Mouse (Mus musculus): ENCODE measurements at regions not wholly inside any gene's neighbourhood (a gene's known extent, or its start where the extent isn't known, plus 50 kb on each side); places are given as distances from the start of the nearest gene placed in this dataset.

- Histone ChIP-seq H3K36me3 (no peaks in the 10 kb centered on the region), H3K4me2 (replicated peaks) (no peak overlapping the region), H3K4me1 (0 out of 2 replicates have a peak, but pooled peaks cover 6% of the 10 kb centered on the region), H3K27me3 (no peaks in the 10 kb centered on the region), H3K27ac (replicated peaks) (no peak overlapping the region), H3K9me3 (replicated peaks) (no peaks in the 10 kb centered on the region), H3K9ac (no peak overlapping the region), H3K4me3 (replicated peaks) (no peak overlapping the region)
- ATAC-seq (ENCODE audit: insufficient number of reproducible peaks, low FRiP score, low TSS enrichment, low read depth) = no peak
- 60% methylated on average over 4 of the region's 4 CpGs for WGBS
Observed at GRCm38 (mm10) chr14:66479181-66479580, 470.2 kb upstream of the Gulo start.

DNA sequence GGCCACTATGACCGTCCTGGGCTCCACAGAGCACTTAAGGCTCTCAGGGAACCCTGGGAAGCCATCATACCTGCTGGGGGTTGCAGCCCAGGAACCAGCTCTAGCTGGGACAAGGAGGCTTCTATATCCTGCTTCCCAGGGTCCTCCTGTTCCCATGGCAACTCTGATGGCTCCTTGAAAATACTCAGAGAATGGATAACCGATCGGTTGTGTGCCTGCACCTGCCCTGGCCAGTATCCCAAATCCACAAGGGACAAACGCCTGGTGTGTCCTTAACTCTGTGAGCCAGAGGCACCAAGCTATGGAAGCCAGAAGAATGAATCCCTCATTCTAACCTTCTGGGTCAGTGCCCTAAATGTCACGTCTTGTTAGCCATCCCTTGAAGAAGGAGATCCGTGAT lies 469.6 kb upstream of the Gulo start:
- H3K9ac ChIP-seq = no peak overlapping the region
- no peak for ATAC-seq (ENCODE audit: insufficient number of reproducible peaks, low FRiP score, low TSS enrichment, low read depth)
- H3K27me3 ChIP-seq = no peaks in the 10 kb centered on the region
- no peak overlapping the region for H3K27ac ChIP-seq (replicated peaks)
- H3K9me3 ChIP-seq (replicated peaks) = no peaks in the 10 kb centered on the region
- no peak overlapping the region for H3K4me2 ChIP-seq (replicated peaks)
- no peak overlapping the region for H3K4me3 ChIP-seq (replicated peaks)
- WGBS = 22% methylated on average over 6 of the region's 6 CpGs
- 0 out of 2 replicates have a peak, but pooled peaks cover 6% of the 10 kb centered on the region for H3K4me1 ChIP-seq
- H3K36me3 ChIP-seq = no peaks in the 10 kb centered on the region

- WGBS = 67% methylated on average over 1 of the region's 1 CpGs
- Histone ChIP-seq H3K36me3 (no peaks in the 10 kb centered on the region), H3K27ac (replicated peaks) (no peak overlapping the region), H3K4me2 (replicated peaks) (no peak overlapping the region), H3K27me3 (no peaks in the 10 kb centered on the region), H3K4me1 (peaks cover 16% of the 10 kb centered on the region; the same call in 1 of the 2 replicates), H3K9me3 (replicated peaks) (no peaks in the 10 kb centered on the region), H3K9ac (no peak overlapping the region), H3K4me3 (replicated peaks) (no peak overlapping the region)
- no peak for ATAC-seq (ENCODE audit: insufficient number of reproducible peaks, low FRiP score, low TSS enrichment, low read depth)
Observed at GRCm38 (mm10) chr14:66475026-66475425, 466.0 kb upstream of the Gulo start.

- Histone ChIP-seq H3K9me3 (replicated peaks) (no peaks in the 10 kb centered on the region), H3K36me3 (no peaks in the 10 kb centered on the region), H3K27me3 (no peaks in the 10 kb centered on the region), H3K4me2 (replicated peaks) (no peak overlapping the region), H3K27ac (replicated peaks) (peak overlapping the region; percentile 51; the same call in 1 of the 2 replicates), H3K4me1 (peaks cover 12% of the 10 kb centered on the region; the same call in 1 of the 2 replicates), H3K4me3 (replicated peaks) (no peak overlapping the region), H3K9ac (no peak overlapping the region)
- WGBS = 3% methylated on average over 1 of the region's 1 CpGs
- no peak for ATAC-seq (ENCODE audit: insufficient number of reproducible peaks, low FRiP score, low TSS enrichment, low read depth)
Observed at GRCm38 (mm10) chr14:66473251-66473550, 464.2 kb upstream of the Gulo start.

- 27% methylated on average over 5 of the region's 5 CpGs for WGBS
- H3K36me3 ChIP-seq = no peaks in the 10 kb centered on the region
- peak overlapping the region; percentile 51; the same call in 1 of the 2 replicates for H3K27ac ChIP-seq (replicated peaks)
Observed at GRCm38 (mm10) chr14:66472537-66473250, 463.7 kb upstream of the Gulo start.

GRCm38 (mm10) chr14:66462081-66462480 lies 453.1 kb upstream of the Gulo start:
- no peak for ATAC-seq (ENCODE audit: insufficient number of reproducible peaks, low FRiP score, low TSS enrichment, low read depth)
- H3K4me1 ChIP-seq = peaks cover 6% of the 10 kb centered on the region; the same call in 1 of the 2 replicates
- H3K4me2 ChIP-seq (replicated peaks) = no peak overlapping the region
- H3K27ac ChIP-seq (replicated peaks) = no peak overlapping the region
- WGBS = 58% methylated on average over 5 of the region's 5 CpGs
- H3K4me3 ChIP-seq (replicated peaks) = no peak overlapping the region
- no peaks in the 10 kb centered on the region for H3K27me3 ChIP-seq
- no peaks in the 10 kb centered on the region for H3K36me3 ChIP-seq
- no peak overlapping the region for H3K9ac ChIP-seq
- no peaks in the 10 kb centered on the region for H3K9me3 ChIP-seq (replicated peaks)

More at GRCm38 (mm10) chr14:66472537-66473250, 463.7 kb upstream of the Gulo start:
- Histone ChIP-seq H3K9ac (no peak overlapping the region), H3K4me3 (replicated peaks) (no peak overlapping the region), H3K4me1 (peaks cover 11% of the 10 kb centered on the region; the same call in 1 of the 2 replicates), H3K4me2 (replicated peaks) (no peak overlapping the region), H3K9me3 (replicated peaks) (no peaks in the 10 kb centered on the region), H3K27me3 (no peaks in the 10 kb centered on the region)
- ATAC-seq (ENCODE audit: insufficient number of reproducible peaks, low FRiP score, low TSS enrichment, low read depth) = no peak

DNA sequence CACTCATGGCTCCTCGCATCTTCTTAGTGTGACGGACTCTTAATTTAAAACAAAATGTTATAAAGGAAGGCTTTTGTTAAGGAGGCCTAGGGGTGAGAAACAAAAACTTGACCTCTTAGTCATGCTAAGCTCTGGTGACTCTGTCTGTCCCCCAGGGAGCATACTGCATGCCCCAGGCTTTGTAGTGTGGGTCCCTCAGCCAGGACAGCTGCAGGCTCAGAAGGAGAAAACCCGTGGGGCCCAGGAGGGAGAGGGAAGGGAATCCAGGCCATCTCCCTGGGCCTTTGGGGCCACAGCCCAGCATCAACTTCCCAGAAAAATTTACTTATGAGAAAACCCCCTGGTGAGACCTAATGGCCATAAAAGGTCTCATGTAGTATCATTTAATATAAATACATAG lies 451.8 kb upstream of the Gulo start:
- ATAC-seq (ENCODE audit: insufficient number of reproducible peaks, low FRiP score, low TSS enrichment, low read depth) = no peak
- H3K4me3 ChIP-seq (replicated peaks) = no peak overlapping the region
- no peak overlapping the region for H3K9ac ChIP-seq
- no peaks in the 10 kb centered on the region for H3K36me3 ChIP-seq
- no peak overlapping the region for H3K4me2 ChIP-seq (replicated peaks)
- WGBS = 41% methylated on average over 3 of the region's 3 CpGs
- H3K9me3 ChIP-seq (replicated peaks) = no peaks in the 10 kb centered on the region
- H3K27me3 ChIP-seq = no peaks in the 10 kb centered on the region
- H3K4me1 ChIP-seq = peaks cover 6% of the 10 kb centered on the region; the same call in 1 of the 2 replicates
- H3K27ac ChIP-seq (replicated peaks) = no peak overlapping the region; the same call in 1 of the 2 replicates

DNA sequence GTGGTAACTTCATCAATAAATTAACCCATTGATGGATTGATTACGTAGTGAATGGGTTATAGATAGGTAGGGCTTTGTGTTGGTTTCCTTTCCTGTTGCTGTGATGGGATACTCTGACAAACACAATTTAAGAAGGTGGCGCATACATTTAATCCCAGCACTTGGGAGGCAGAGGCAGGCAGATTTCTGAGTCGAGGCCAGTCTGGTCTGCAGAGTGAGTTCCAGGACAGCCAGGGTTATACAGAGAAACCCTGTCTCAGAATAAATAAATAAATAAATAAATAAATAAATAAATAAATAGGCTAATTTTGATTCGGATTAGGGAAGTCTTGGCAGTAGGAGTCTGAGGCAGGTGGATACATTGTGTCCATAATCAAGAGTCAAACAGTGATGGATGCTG lies 449.7 kb upstream of the Gulo start:
- H3K9me3 ChIP-seq (replicated peaks) = no peaks in the 10 kb centered on the region
- H3K4me2 ChIP-seq (replicated peaks) = no peak overlapping the region
- no peaks in the 10 kb centered on the region for H3K27me3 ChIP-seq
- no peak overlapping the region for H3K9ac ChIP-seq
- 90% methylated on average over 4 of the region's 4 CpGs for WGBS
- H3K27ac ChIP-seq (replicated peaks) = no peak overlapping the region
- no peak for ATAC-seq (ENCODE audit: insufficient number of reproducible peaks, low FRiP score, low TSS enrichment, low read depth)
- H3K4me1 ChIP-seq = peaks cover 6% of the 10 kb centered on the region; the same call in 1 of the 2 replicates
- H3K36me3 ChIP-seq = no peaks in the 10 kb centered on the region
- no peak overlapping the region for H3K4me3 ChIP-seq (replicated peaks)

- no peak for ATAC-seq (ENCODE audit: insufficient number of reproducible peaks, low FRiP score, low TSS enrichment, low read depth)
- 68% methylated on average over 6 of the region's 6 CpGs for WGBS
- no peaks in the 10 kb centered on the region for H3K36me3 ChIP-seq
Observed at GRCm38 (mm10) chr14:66457300-66457699, 448.3 kb upstream of the Gulo start.

DNA sequence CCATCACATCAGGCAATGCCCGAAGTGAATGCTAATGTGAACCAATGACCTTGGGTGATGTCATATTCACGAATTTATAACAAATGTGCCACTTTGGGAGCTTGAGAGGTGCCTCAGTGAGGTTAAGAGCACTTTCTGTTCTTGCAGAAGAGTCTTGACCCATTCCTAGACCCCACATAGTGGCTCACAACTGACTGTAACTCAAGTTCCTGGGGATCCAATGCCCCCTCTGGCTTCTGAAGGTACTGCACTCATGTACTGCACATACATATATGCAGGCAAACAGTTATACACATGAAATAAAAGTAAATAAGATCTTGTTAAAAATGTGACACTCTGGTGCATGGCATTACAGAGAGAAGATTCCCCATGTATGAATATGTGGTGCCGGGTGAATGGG lies 443.8 kb upstream of the Gulo start:
- Histone ChIP-seq H3K36me3 (no peaks in the 10 kb centered on the region), H3K9me3 (replicated peaks) (no peaks in the 10 kb centered on the region), H3K27me3 (no peaks in the 10 kb centered on the region), H3K4me1 (no peaks in the 10 kb centered on the region), H3K27ac (replicated peaks) (no peak overlapping the region), H3K9ac (no peak overlapping the region), H3K4me3 (replicated peaks) (no peak overlapping the region), H3K4me2 (replicated peaks) (no peak overlapping the region)
- 93% methylated on average over 3 of the region's 3 CpGs for WGBS
- no peak for ATAC-seq (ENCODE audit: insufficient number of reproducible peaks, low FRiP score, low TSS enrichment, low read depth)

More at GRCm38 (mm10) chr14:66457300-66457699, 448.3 kb upstream of the Gulo start:
- Histone ChIP-seq H3K9ac (no peak overlapping the region), H3K27me3 (no peaks in the 10 kb centered on the region), H3K9me3 (replicated peaks) (no peaks in the 10 kb centered on the region), H3K4me2 (replicated peaks) (no peak overlapping the region), H3K4me1 (peaks cover 6% of the 10 kb centered on the region; the same call in 1 of the 2 replicates), H3K4me3 (replicated peaks) (no peak overlapping the region), H3K27ac (replicated peaks) (no peak overlapping the region)

DNA sequence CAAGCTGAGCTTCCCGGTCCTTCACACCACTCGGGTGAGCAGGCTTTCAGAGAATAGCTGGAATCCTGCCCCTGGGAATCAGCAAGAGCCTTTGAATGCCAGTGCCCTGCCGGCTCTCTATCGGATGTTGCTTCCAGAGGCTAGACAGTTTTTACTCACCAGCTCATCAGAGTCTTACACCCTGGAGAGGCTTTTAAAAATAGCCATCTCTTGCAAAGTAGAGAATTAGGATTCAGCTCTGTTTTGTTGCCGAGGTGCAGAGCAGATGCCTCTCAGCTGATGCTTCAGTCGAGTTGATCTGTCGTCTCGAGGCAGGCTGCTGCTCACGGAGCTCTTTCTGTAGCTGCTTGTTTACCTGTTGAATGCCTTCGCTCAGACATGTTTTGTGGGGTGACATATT lies 441.3 kb upstream of the Gulo start:
- Histone ChIP-seq H3K9me3 (replicated peaks) (no peaks in the 10 kb centered on the region), H3K27ac (replicated peaks) (no peak overlapping the region), H3K27me3 (no peaks in the 10 kb centered on the region), H3K4me1 (no peaks in the 10 kb centered on the region), H3K36me3 (no peaks in the 10 kb centered on the region), H3K4me2 (replicated peaks) (no peak overlapping the region), H3K4me3 (replicated peaks) (no peak overlapping the region), H3K9ac (no peak overlapping the region)
- no peak for ATAC-seq (ENCODE audit: insufficient number of reproducible peaks, low FRiP score, low TSS enrichment, low read depth)
- 50% methylated on average over 10 of the region's 10 CpGs for WGBS

GRCm38 (mm10) chr14:66442576-66442975 lies 433.6 kb upstream of the Gulo start:
- H3K4me3 ChIP-seq (replicated peaks) = no peak overlapping the region

More at GRCm38 (mm10) chr14:66442576-66442975, 433.6 kb upstream of the Gulo start:
- Histone ChIP-seq H3K9ac (no peak overlapping the region), H3K4me1 (no peaks in the 10 kb centered on the region), H3K27me3 (no peaks in the 10 kb centered on the region), H3K9me3 (replicated peaks) (no peaks in the 10 kb centered on the region), H3K4me2 (replicated peaks) (no peak overlapping the region), H3K27ac (replicated peaks) (no peak overlapping the region), H3K36me3 (no peaks in the 10 kb centered on the region)
- no peak for ATAC-seq (ENCODE audit: insufficient number of reproducible peaks, low FRiP score, low TSS enrichment, low read depth)
- whole genome bisulfite sequencing = 45% methylated on average over 1 of the region's 1 CpGs
